Mouse (Mus musculus) heart, embryonic 11.5 days (tissue): ENCODE measurements at regions not wholly inside any gene's neighbourhood (a gene's known extent, or its start where the extent isn't known, plus 50 kb on each side); places are given as distances from the start of the nearest gene placed in this dataset.

ENCODE experiments used
- ATAC-seq: fragments of 200-750 bp; cut with Nextera tagmentation; replicated peaks from 2 replicates; pipeline ENCODE4 v1.8.0; 2017; ENCODE audit warnings: moderate library complexity; ENCODE audit not compliant: insufficient number of reproducible peaks, low FRiP score, low TSS enrichment
- H3K27ac ChIP-seq: fragments of 300-500 bp; sonication (generic); 2 replicates; pipeline ENCODE4 v1.5.1; 2014; ENCODE audit warnings: mild to moderate bottlenecking, low read depth, low read length
- H3K27me3 ChIP-seq: fragments of 300-500 bp; sonication (generic); 2 replicates; pipeline ENCODE4 v1.6.1; 2014; ENCODE audit warnings: mild to moderate bottlenecking, low read length, mixed read lengths; ENCODE audit not compliant: control insufficient read depth, insufficient read depth
- H3K36me3 ChIP-seq: fragments of 300-500 bp; sonication (generic); 2 replicates; pipeline ENCODE4 v1.6.1; 2014; ENCODE audit warnings: mild to moderate bottlenecking, low read length, moderate library complexity, mixed read lengths; ENCODE audit not compliant: control insufficient read depth, insufficient read depth
- H3K4me1 ChIP-seq: fragments of 300-500 bp; sonication (generic); 2 replicates; pipeline ENCODE4 v1.6.1; 2014; ENCODE audit warnings: low read length; ENCODE audit not compliant: control insufficient read depth, insufficient read depth
- H3K4me2 ChIP-seq: fragments of 300-500 bp; sonication (generic); 2 replicates; pipeline ENCODE4 v1.6.1; 2014; ENCODE audit warnings: mild to moderate bottlenecking, moderate library complexity
- H3K4me3 ChIP-seq: fragments of 300-500 bp; sonication (generic); 2 replicates; pipeline ENCODE4 v1.5.1; 2014; ENCODE audit warnings: low read depth, low read length
- H3K9ac ChIP-seq: fragments of 300-500 bp; sonication (generic); 2 replicates; pipeline ENCODE4 v1.6.1; 2014; ENCODE audit warnings: mild to moderate bottlenecking, low read depth, low read length, moderate library complexity
- H3K9me3 ChIP-seq: fragments of 300-500 bp; sonication (generic); replicated peaks from 2 replicates; pipeline ENCODE4 v1.6.1; 2016; ENCODE audit warnings: low read length; ENCODE audit not compliant: control insufficient read depth
- WGBS: fragments of 180-500 bp; shearing (Covaris S2); extraction: QIAGEN DNeasy Blood & Tissue Kit; methylation state at CpG from one replicate; pipeline ENCODE4 v1.1.7; 2014; ENCODE audit not compliant: insufficient replicate concordance; 5-methylcytosine and 5-hydroxymethylcytosine counted together

DNA sequence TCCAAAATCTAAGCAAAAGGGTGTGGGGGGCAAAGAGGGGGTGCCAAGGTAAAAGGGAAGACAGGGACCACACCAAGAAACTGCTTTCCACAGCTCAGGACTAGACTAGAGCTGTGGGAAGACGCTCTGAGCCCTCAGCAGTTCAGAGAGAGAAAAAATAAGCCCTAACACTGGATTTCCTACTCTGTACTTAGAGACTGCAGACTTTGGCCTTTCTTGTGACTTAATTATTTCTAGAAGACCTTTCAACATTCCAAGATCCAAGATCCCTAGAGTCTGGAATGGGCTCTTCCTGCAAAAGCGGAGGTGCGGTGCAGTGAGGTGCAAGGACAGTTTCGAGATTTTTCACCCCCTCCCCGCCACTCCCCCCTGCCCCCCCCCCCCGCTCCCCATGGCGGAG lies 141.3 kb downstream of the Nkx6-1 start:
- WGBS = 47% methylated on average over 7 of the region's 7 CpGs
- no peak for ATAC-seq
- H3K4me1 ChIP-seq = no peaks in the 10 kb centered on the region
- H3K27me3 ChIP-seq = 0 out of 2 replicates have a peak, but pooled peaks cover 2% of the 10 kb centered on the region
- H3K4me2 ChIP-seq = no peak overlapping the region
- H3K27ac ChIP-seq = no peak overlapping the region
- H3K36me3 ChIP-seq = no peaks in the 10 kb centered on the region
- H3K4me3 ChIP-seq = no peak overlapping the region
- H3K9me3 ChIP-seq = no peaks in the 10 kb centered on the region
- no peak overlapping the region for H3K9ac ChIP-seq

DNA sequence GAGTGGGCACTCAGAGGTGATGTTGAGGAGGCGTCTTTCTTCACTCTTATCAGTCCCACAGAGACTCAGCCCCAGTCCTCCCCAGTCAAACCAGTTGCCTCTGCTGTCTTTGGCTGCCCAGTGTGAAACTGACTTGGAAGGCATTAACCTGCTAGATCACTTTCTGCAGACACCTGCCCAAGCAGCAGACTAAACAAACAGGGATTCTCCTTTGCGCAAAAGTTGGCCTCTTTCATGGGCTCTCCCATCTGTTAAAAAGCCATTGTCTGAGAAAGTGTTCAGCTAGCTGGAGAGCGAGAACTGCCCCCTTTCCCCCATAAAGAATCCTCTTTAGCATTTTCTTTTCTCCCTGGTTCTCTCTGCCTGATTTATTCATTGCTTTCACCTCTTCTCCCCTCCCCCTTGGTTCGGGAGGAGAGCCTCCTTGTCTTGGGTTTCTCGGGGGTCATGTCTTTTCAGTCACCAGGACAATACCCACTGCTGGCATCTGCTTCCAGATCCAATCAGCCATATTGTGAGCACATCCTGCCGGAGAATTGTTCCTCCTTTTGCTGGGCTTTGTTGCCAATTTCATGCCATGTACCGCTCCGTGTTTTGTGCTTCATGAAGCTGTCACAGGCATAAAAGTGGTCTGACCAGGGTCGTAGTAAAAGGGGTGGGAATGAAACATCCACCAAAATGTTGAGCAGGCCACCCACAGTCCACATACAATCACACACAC lies 143.7 kb downstream of the Nkx6-1 start:
- no peak overlapping the region for H3K4me3 ChIP-seq

DNA sequence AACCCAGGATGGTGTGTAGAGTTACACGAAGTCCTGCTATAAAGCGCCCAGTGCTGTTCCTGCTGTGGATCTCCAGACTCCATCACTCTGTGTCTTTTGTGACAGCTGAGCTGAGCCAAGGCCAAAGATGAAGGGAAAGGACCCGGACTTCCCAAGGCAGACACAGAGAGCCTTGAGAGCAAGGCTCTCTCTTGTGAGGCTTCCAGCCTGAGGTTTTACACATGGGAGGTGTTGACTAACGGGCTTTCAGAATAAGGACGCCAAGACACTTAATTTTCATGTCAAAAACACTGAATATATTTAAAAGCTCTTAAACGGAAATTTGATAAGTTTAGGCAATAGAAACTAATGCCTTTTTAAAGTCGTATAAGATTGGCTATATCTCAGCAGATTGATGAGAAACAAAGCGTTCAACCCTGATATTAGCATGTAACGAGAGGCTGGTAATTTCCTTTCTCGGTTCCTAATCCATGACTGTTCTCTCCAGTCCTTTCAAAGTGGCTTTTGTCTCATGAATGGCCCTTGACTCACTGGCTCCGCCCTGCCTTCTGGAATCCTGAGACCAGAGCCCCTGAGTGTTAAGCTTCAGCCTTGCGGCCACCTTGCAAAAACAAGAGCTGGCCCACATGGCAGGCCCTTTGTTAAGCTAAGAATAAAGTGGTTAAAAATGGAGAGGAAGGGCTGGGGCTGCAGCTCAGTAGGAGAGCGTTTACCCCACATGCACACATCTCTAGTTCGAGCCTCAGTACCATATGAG lies 145.8 kb downstream of the Nkx6-1 start:
- H3K9me3 ChIP-seq = no peaks in the 10 kb centered on the region

More for the DNA sequence above, 143.7 kb downstream of the Nkx6-1 start:
- Histone ChIP-seq H3K27me3 (0 out of 2 replicates have a peak, but pooled peaks cover 2% of the 10 kb centered on the region), H3K27ac (no peak overlapping the region), H3K9ac (no peak overlapping the region), H3K4me1 (no peaks in the 10 kb centered on the region), H3K4me2 (no peak overlapping the region), H3K36me3 (no peaks in the 10 kb centered on the region), H3K9me3 (no peaks in the 10 kb centered on the region)
- ATAC-seq = no peak
- 50% methylated on average over 9 of the region's 9 CpGs for WGBS

DNA sequence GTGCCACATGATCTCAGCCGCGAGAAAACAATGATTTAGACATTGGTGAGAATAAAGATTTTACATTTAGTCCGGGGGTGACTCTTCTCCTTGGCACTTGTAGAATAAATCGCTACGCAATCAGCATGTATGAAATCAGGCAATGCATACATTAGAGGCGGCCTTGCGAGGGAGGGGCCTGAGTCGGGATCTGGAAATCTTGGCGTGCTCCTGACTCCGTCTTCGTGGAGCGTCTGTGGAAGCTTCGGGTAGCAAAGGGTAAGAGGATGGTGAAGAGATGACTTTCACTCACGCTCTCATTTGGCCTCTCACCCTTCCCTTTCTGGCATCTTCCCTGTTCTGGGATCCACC lies 167.1 kb downstream of the Nkx6-1 start:
- H3K9ac ChIP-seq = no peak overlapping the region
- no peak overlapping the region for H3K4me3 ChIP-seq
- no peaks in the 10 kb centered on the region for H3K36me3 ChIP-seq
- H3K9me3 ChIP-seq = no peaks in the 10 kb centered on the region
- H3K4me1 ChIP-seq = no peaks in the 10 kb centered on the region
- 87% methylated on average over 14 of the region's 14 CpGs for WGBS
- no peak for ATAC-seq
- H3K4me2 ChIP-seq = no peak overlapping the region
- H3K27me3 ChIP-seq = no peaks in the 10 kb centered on the region
- H3K27ac ChIP-seq = no peak overlapping the region

More for the DNA sequence above, 145.8 kb downstream of the Nkx6-1 start:
- no peak overlapping the region for H3K4me3 ChIP-seq
- no peaks in the 10 kb centered on the region for H3K36me3 ChIP-seq
- no peak for ATAC-seq
- H3K27me3 ChIP-seq = no peaks in the 10 kb centered on the region
- no peak overlapping the region for H3K9ac ChIP-seq
- no peak overlapping the region for H3K4me2 ChIP-seq
- H3K27ac ChIP-seq = no peak overlapping the region
- no peaks in the 10 kb centered on the region for H3K4me1 ChIP-seq
- 55% methylated on average over 14 of the region's 14 CpGs for WGBS

DNA sequence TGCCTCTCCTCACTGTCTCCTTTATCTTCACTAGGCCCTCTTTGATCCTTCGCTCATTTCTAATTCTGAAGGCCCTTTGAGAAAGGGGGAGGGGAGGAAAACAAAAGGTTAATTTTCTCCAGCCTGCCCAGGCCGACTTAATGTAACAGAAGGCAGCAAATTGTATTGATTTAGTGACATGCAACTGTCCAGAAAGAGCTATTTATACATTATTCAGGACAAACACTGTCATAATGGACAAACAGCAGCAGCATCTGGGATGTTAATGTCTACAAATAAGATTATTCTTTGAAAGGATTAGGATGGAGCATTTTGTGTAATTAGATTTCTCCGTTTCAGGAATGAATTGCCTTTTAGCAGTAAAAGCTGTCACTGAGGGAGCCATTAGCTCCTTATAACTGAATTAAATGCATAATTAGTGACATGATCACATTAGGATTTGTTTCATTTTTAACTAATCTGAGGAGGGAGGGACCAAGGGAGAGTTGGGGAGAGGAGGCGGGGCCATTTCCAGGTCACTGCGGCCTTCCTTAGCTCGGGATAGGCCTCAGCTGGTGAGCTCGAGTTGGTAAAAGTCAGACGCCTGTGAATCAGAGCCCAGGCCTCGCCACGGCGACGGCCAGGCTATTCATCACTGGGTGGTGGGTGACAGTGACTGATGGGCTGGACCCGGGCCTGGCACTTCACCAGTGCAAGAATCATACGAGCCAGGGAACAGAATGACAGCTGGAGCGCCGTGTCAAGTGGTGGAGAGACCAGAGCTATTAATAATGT lies 167.7 kb downstream of the Nkx6-1 start:
- Histone ChIP-seq H3K9ac (no peak overlapping the region), H3K4me2 (no peak overlapping the region), H3K27ac (no peak overlapping the region), H3K4me3 (no peak overlapping the region), H3K4me1 (no peaks in the 10 kb centered on the region), H3K27me3 (no peaks in the 10 kb centered on the region), H3K9me3 (no peaks in the 10 kb centered on the region), H3K36me3 (no peaks in the 10 kb centered on the region)
- ATAC-seq = no peak
- 62% methylated on average over 16 of the region's 16 CpGs for WGBS

DNA sequence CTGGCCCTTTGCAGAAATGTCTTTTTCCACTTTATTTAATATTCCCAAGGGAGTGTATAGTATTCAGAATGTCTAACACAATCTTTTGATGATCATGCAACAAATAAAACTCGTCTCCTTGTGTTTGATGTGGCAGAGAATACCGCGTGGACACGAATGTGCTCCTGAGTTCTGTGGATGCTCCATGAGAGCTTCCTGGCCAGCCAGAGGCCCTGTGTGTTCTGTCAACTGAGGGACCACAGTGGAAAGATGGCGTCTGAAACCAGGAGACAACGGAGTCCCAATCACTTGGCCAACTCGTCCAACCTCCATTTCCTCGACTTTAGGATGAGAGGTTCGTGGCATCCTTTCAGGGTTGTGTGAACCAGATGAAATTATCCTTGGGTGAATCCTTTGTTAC lies 168.6 kb downstream of the Nkx6-1 start:
- 85% methylated on average over 9 of the region's 9 CpGs for WGBS
- H3K27ac ChIP-seq = no peak overlapping the region
- ATAC-seq = no peak

DNA sequence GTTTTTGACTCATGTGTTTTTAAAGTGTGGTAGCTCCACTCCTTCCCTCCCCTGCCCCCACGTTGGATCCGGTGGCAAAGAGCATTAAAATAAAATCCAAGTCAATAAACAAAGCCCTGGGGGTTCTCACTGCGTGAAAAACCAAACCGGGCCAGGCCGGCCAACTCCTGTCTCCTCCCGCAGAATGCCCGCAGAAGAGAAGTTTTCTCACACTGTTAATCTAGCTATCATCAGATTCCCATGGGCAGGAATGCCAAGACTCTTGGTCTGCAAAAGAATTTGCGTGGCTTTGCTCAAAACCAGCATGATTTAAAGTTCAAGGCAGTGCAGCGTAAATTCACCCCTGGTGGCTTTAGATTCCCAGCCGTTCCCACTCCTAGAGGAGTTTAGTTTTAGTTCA lies 219.0 kb downstream of the Nkx6-1 start:
- no peaks in the 10 kb centered on the region for H3K27me3 ChIP-seq
- 22% methylated on average over 10 of the region's 10 CpGs for WGBS
- ATAC-seq = no peak
- no peaks in the 10 kb centered on the region for H3K9me3 ChIP-seq
- H3K4me1 ChIP-seq = no peaks in the 10 kb centered on the region
- H3K27ac ChIP-seq = no peak overlapping the region
- no peak overlapping the region for H3K4me3 ChIP-seq
- H3K4me2 ChIP-seq = no peak overlapping the region
- H3K9ac ChIP-seq = no peak overlapping the region
- no peaks in the 10 kb centered on the region for H3K36me3 ChIP-seq

More for the DNA sequence above, 168.6 kb downstream of the Nkx6-1 start:
- H3K9ac ChIP-seq = no peak overlapping the region
- H3K4me2 ChIP-seq = no peak overlapping the region
- H3K4me3 ChIP-seq = no peak overlapping the region
- no peaks in the 10 kb centered on the region for H3K4me1 ChIP-seq
- no peaks in the 10 kb centered on the region for H3K36me3 ChIP-seq
- no peaks in the 10 kb centered on the region for H3K27me3 ChIP-seq
- no peaks in the 10 kb centered on the region for H3K9me3 ChIP-seq

DNA sequence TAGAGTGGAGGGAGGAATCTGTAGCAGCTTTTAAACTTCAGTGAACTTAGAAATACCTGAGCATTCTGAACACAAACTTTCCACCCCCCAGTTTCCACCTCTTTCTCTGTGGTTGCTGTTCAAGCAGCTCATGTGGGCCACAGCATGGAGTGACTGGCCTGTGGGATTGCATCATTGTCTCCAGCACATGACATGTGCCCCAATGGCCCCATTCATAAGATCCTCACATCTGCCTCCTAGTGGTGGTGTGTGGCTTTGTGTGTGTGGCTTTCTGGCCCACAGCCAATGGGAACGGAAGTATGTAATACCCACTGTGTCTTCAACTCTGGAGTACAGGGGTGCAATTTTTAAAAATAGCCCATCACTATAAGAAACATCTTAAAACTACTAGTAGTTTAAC lies 223.0 kb downstream of the Nkx6-1 start:
- H3K9ac ChIP-seq = no peak overlapping the region
- no peak overlapping the region for H3K4me2 ChIP-seq
- no peaks in the 10 kb centered on the region for H3K9me3 ChIP-seq
- H3K27ac ChIP-seq = no peak overlapping the region
- H3K4me1 ChIP-seq = no peaks in the 10 kb centered on the region
- H3K36me3 ChIP-seq = no peaks in the 10 kb centered on the region
- WGBS = 75% methylated on average over 1 of the region's 1 CpGs
- no peaks in the 10 kb centered on the region for H3K27me3 ChIP-seq
- H3K4me3 ChIP-seq = no peak overlapping the region
- ATAC-seq = no peak
